ENCODE assay signal across 13 mouse cellular contexts in genomic region chr8:77561441-77561840, GRCm38 (mm10).
"Had no signal": no experiment of that assay in that cellular context is flagged by ENCODE, and none has a peak within 500 bp of the region (broad histone marks: within the 10 kb centered on the region; RNA-seq: fewer than 3 reads in every experiment).

No protein-coding gene starts in this region.

- DNase-seq: lung, adult 18-20 months; lung, embryonic 14.5 days; lung, postnatal 10 days; lung, postnatal 4 days; midbrain, embryonic 14.5 days; retina, postnatal 1 day; right cerebral cortex, adult 18-20 months; right cerebral cortex, postnatal 25 days; right cerebral cortex, postnatal 4 days; spleen, adult 18-20 months; thymus, adult 18-20 months; thymus, postnatal 25 days; thymus, postnatal 4 days had no signal
